ENCODE assay signal across 10 mouse cellular contexts in genomic region chr4:88759610-88760268, GRCm38 (mm10). TPM values are rescaled to one million over a fixed set of nuclear protein-coding genes. Genes with fewer than 3 reads are reported as not detected.
DNase-seq lines count a peak whose midpoint lies in the region; ATAC-seq and TF ChIP-seq lines count a peak whose summit lies in the region.
"Not testable (repeated sequence)": the region's sequence is repeated elsewhere in the genome, so short reads cannot be mapped to it uniquely, and the experiment has no call there.
"Had no signal": no experiment of that assay in that cellular context is flagged by ENCODE, and none has a peak within 500 bp of the region (broad histone marks: within the 10 kb centered on the region; RNA-seq: fewer than 3 reads in every experiment).

TSS of gene Gm13283 (plus strand) at chr4:88760119.

- peak; percentile 81 for DNase-seq in MEL-GATA-1-ER (ENCODE audit: extremely low read depth, low read depth)
- DNase-seq in embryonic facial prominence, embryonic 11.5 days (ENCODE audit: low spot score): not testable (repeated sequence)
- DNase-seq in heart, adult 11 months: peak; percentile 97
- DNase-seq in layer of hippocampus, postnatal 10 days (ENCODE audit: low spot score in 2 of 2): peak; percentile 17 to 33
- DNase-seq in thymus, postnatal 25 days: peak; percentile 28

- ATAC-seq in embryonic facial prominence, embryonic 11.5 days (replicated peaks; ENCODE audit: insufficient number of reproducible peaks, low FRiP score, low TSS enrichment, low read depth); hindbrain, embryonic 16.5 days; lung, embryonic 15.5 days (ENCODE audit: borderline replicate concordance, extremely low read depth, low FRiP score, low TSS enrichment): not testable (repeated sequence)

- not testable (repeated sequence) for TF ChIP-seq CTCF in olfactory bulb, adult 2 months (IDR thresholded peaks at IDR 0.05; ENCODE audit: insufficient read depth, low read depth, low read length)

- not testable (repeated sequence) for H3K36me3 ChIP-seq in embryonic facial prominence, embryonic 11.5 days (replicated peaks; ENCODE audit: control insufficient read depth, insufficient read depth, low read depth, low read length); hindbrain, embryonic 16.5 days (ENCODE audit: control insufficient read depth, insufficient read depth, low read length); lung, embryonic 15.5 days

- not testable (repeated sequence) for H3K27ac ChIP-seq in embryonic facial prominence, embryonic 11.5 days (replicated peaks; ENCODE audit: low read depth, low read length); hindbrain, embryonic 16.5 days (ENCODE audit: low read depth, low read length); olfactory bulb, adult 2 months (ENCODE audit: insufficient read depth, low read depth, low read length)
- peak within 1 kb of the TSS; percentile 75 for H3K27ac ChIP-seq in lung, embryonic 15.5 days

- not testable (repeated sequence) for TF ChIP-seq POLR2A in olfactory bulb, adult 2 months (IDR thresholded peaks at IDR 0.05; ENCODE audit: insufficient read depth, low read depth, low read length)

- H3K4me1 ChIP-seq in embryonic facial prominence, embryonic 11.5 days (ENCODE audit: control insufficient read depth, insufficient read depth, low read length); hindbrain, embryonic 16.5 days (ENCODE audit: control insufficient read depth, insufficient read depth, low read depth, low read length); lung, embryonic 15.5 days; olfactory bulb, adult 2 months (ENCODE audit: control insufficient read depth, insufficient read depth, low read length): not testable (repeated sequence)

- not testable (repeated sequence) for H3K27me3 ChIP-seq in embryonic facial prominence, embryonic 11.5 days (ENCODE audit: control insufficient read depth, insufficient read depth, low read length); hindbrain, embryonic 16.5 days (replicated peaks; ENCODE audit: control insufficient read depth, insufficient read depth, low read length); lung, embryonic 15.5 days

- WGBS in embryonic facial prominence, embryonic 11.5 days: 26% methylated on average over 7 of the region's 14 CpGs
- WGBS in hindbrain, embryonic 16.5 days: 30% methylated on average over 8 of the region's 14 CpGs
- 21% methylated on average over 7 of the region's 14 CpGs for WGBS in lung, embryonic 15.5 days
- WGBS in olfactory bulb, adult 2 months: 28% methylated on average over 10 of the region's 14 CpGs

- not testable (repeated sequence) for H3K9me3 ChIP-seq in embryonic facial prominence, embryonic 11.5 days (replicated peaks; ENCODE audit: control insufficient read depth, low read length); hindbrain, embryonic 16.5 days (ENCODE audit: control insufficient read depth, low read length); lung, embryonic 15.5 days

- not testable (repeated sequence) for H3K9ac ChIP-seq in embryonic facial prominence, embryonic 11.5 days (replicated peaks; ENCODE audit: low read length); hindbrain, embryonic 16.5 days (ENCODE audit: low read depth, low read length); lung, embryonic 15.5 days

- H3K4me3 ChIP-seq in embryonic facial prominence, embryonic 11.5 days (ENCODE audit: low read depth, low read length): peak within 1 kb of the TSS; percentile 21
- H3K4me3 ChIP-seq in hindbrain, embryonic 16.5 days (ENCODE audit: low read length): peak within 1 kb of the TSS; percentile 37
- peak within 1 kb of the TSS; percentile 35 for H3K4me3 ChIP-seq in lung, embryonic 15.5 days
- peak within 1 kb of the TSS; percentile 40 for H3K4me3 ChIP-seq in olfactory bulb, adult 2 months (ENCODE audit: insufficient read depth, low read depth, low read length)

- H3K4me2 ChIP-seq in embryonic facial prominence, embryonic 11.5 days (ENCODE audit: low read depth, low read length): peak within 1 kb of the TSS; percentile 46
- peak within 1 kb of the TSS; percentile 57 for H3K4me2 ChIP-seq in hindbrain, embryonic 16.5 days (ENCODE audit: low read length)
- H3K4me2 ChIP-seq in lung, embryonic 15.5 days: peak within 1 kb of the TSS; percentile 50

RNA-seq across cellular contexts. Expression of gene Gm13283, which starts in this region (rescaled TPM):
- polyA plus RNA-seq in embryonic facial prominence, embryonic 11.5 days (2014; fragmentation: Nextera tagmentation; extraction: Ambion mirVana): 0.20 and 0.28 TPM in 2 replicates
- not detected in 2 replicates for polyA plus RNA-seq in hindbrain, embryonic 16.5 days (2015; fragmentation: Nextera tagmentation; extraction: Ambion mirVana)
- total RNA-seq in layer of hippocampus, postnatal 10 days (2021): not detected
- 0.21 and 0.68 TPM in 2 replicates for polyA plus RNA-seq in lung, embryonic 15.5 days (2015; fragmentation: Nextera tagmentation; extraction: Ambion mirVana)
- polyA plus RNA-seq in olfactory bulb, adult 2 months (2012; ENCODE audit: insufficient read depth, insufficient read length, low replicate concordance, missing spikeins): not detected in 2 replicates
- total RNA-seq: gastrocnemius, postnatal 14 days; left cerebral cortex, postnatal 4 days had no signal

Comparison
In these comparisons a context has a peak if more than half of its experiments do, and no peak if none do; other contexts are left out.
1. Peak in DNase-seq in layer of hippocampus, postnatal 10 days; RNA of the gene not detected or under 1 TPM.